Mouse (Mus musculus) kidney, postnatal 4 days (tissue): ENCODE measurements around the gene Srrd.

ENCODE experiments used
- DNase-seq, 2 experiments: peaks; one replicate each; pipeline ENCODE4 v3.0.0; 2021; ENCODE audit warnings: mixed read lengths in 2 of 2

Gene Srrd

GRCm38 (mm10) chr5:112342463-112343204, at the start of gene Srrd, which contains the start of gene Hps4:
Gene Srrd (minus strand): TSS chr5:112343040.
Gene Hps4 (plus strand): TSS chr5:112343083.
- DNase-seq: peak; percentile 93

- DNase-seq: no peak
These were observed 49.0 kb upstream of the Srrd start for GRCm38 (mm10) chr5:112391676-112392323.

GRCm38 (mm10) chr5:112391002-112391401, 48.2 kb upstream of the Srrd start:
- DNase-seq: no peak

GRCm38 (mm10) chr5:112389352-112389751, 46.5 kb upstream of the Srrd start:
- DNase-seq: peak in 1 of 2 experiments; percentile 28

- DNase-seq: no peak
These were observed 43.1 kb upstream of the Srrd start for GRCm38 (mm10) chr5:112385973-112386372.

- DNase-seq: no peak
These were observed 42.1 kb upstream of the Srrd start for GRCm38 (mm10) chr5:112384805-112385472.

GRCm38 (mm10) chr5:112382641-112383330, 39.9 kb upstream of the Srrd start:
- DNase-seq: peak in 1 of 2 experiments; percentile 27

- no peak for DNase-seq
These were observed 39.2 kb upstream of the Srrd start for GRCm38 (mm10) chr5:112382042-112382441.

GRCm38 (mm10) chr5:112381154-112381553, 38.3 kb upstream of the Srrd start:
- DNase-seq: no peak

GRCm38 (mm10) chr5:112378716-112379115, 35.9 kb upstream of the Srrd start:
- DNase-seq: no peak

GRCm38 (mm10) chr5:112377380-112377779, 34.5 kb upstream of the Srrd start:
- no peak for DNase-seq

- no peak for DNase-seq
These were observed 33.3 kb upstream of the Srrd start for GRCm38 (mm10) chr5:112376111-112376510.

GRCm38 (mm10) chr5:112371933-112372332, 29.1 kb upstream of the Srrd start:
- no peak for DNase-seq

- DNase-seq: no peak
These were observed 27.5 kb upstream of the Srrd start for GRCm38 (mm10) chr5:112370236-112370813.

- no peak for DNase-seq
These were observed 26.5 kb upstream of the Srrd start for GRCm38 (mm10) chr5:112369326-112369725.

- no peak for DNase-seq
These were observed 25.8 kb upstream of the Srrd start for GRCm38 (mm10) chr5:112368666-112369065.

- no peak for DNase-seq
These were observed 25.1 kb upstream of the Srrd start for GRCm38 (mm10) chr5:112367929-112368328.

GRCm38 (mm10) chr5:112367338-112367737, 24.5 kb upstream of the Srrd start:
- DNase-seq: no peak

GRCm38 (mm10) chr5:112366879-112367278, 24.0 kb upstream of the Srrd start:
- DNase-seq: no peak

- no peak for DNase-seq
These were observed 21.5 kb upstream of the Srrd start for GRCm38 (mm10) chr5:112364184-112364797.

GRCm38 (mm10) chr5:112360077-112360476, 17.2 kb upstream of the Srrd start:
- DNase-seq: no peak

GRCm38 (mm10) chr5:112359520-112359919, 16.7 kb upstream of the Srrd start:
- DNase-seq: no peak
